ENCODE assay signal across 8 mouse cellular contexts in genomic region chr19:32739686-32740085, GRCm38 (mm10). TPM values are rescaled to one million over a fixed set of nuclear protein-coding genes. Genes with fewer than 3 reads are reported as not detected.
DNase-seq lines count a peak whose midpoint lies in the region; ATAC-seq and TF ChIP-seq lines count a peak whose summit lies in the region.

TSS of gene Atad1 (minus strand) at chr19:32739786.

- H3K27me3 ChIP-seq in hindbrain, embryonic 16.5 days (replicated peaks; ENCODE audit: control insufficient read depth, insufficient read depth, low read length), result no peaks in the 10 kb centered on the region

- ATAC-seq in hindbrain, embryonic 16.5 days, result no peak
- no peak for ATAC-seq in megakaryocyte, adult 5-6 weeks (ENCODE audit: poor library complexity, severe bottlenecking)

- no peak for TF ChIP-seq CTCF in gastrocnemius, adult 2 months (IDR thresholded peaks at IDR 0.05)

- WGBS in hindbrain, embryonic 16.5 days, result 94% methylated on average over 4 of the region's 4 CpGs

- H3K4me2 ChIP-seq in hindbrain, embryonic 16.5 days (ENCODE audit: low read length), result no peak within 1 kb of the TSS

- no peak within 1 kb of the TSS for H3K9ac ChIP-seq in hindbrain, embryonic 16.5 days (ENCODE audit: low read depth, low read length)

- H3K9me3 ChIP-seq in hindbrain, embryonic 16.5 days (ENCODE audit: control insufficient read depth, low read length), result no peaks in the 10 kb centered on the region

- DNase-seq in frontal cortex, adult 2 months (ENCODE audit: extremely low spot score in 1 of 2, low spot score in 1 of 2), result no peak
- DNase-seq in frontal cortex, postnatal 36 days (ENCODE audit: low spot score in 2 of 2), result no peak
- DNase-seq in adrenal gland, adult 8-10 months, result no peak
- no peak for DNase-seq in gastrocnemius, adult 2 months
- DNase-seq in adipocyte (ENCODE audit: low spot score), result no peak
- DNase-seq in embryo, embryonic 10 days (ENCODE audit: low spot score), result no peak

- no peaks in the 10 kb centered on the region for H3K36me3 ChIP-seq in hindbrain, embryonic 16.5 days (ENCODE audit: control insufficient read depth, insufficient read depth, low read length)

- H3K4me1 ChIP-seq in hindbrain, embryonic 16.5 days (ENCODE audit: control insufficient read depth, insufficient read depth, low read depth, low read length), result no peaks in the 10 kb centered on the region

- intact Hi-C loops in gastrocnemius, adult 2 months (cut with DNase I), result no loop called here

- H3K27ac ChIP-seq in gastrocnemius, adult 2 months, result no peak within 1 kb of the TSS
- no peak within 1 kb of the TSS for H3K27ac ChIP-seq in hindbrain, embryonic 16.5 days (ENCODE audit: low read depth, low read length)

- no peak within 1 kb of the TSS for H3K4me3 ChIP-seq in gastrocnemius, adult 2 months
- H3K4me3 ChIP-seq in hindbrain, embryonic 16.5 days (ENCODE audit: low read length), result no peak within 1 kb of the TSS

RNA-seq across cellular contexts. Expression of gene Atad1, which starts in this region (rescaled TPM):
- polyA plus RNA-seq in frontal cortex, adult 2 months (2012; rRNA removed), result 66.8 and 70.7 TPM in 2 replicates
- total RNA-seq in adrenal gland, adult 8-10 months (2022), result 10 to 100 TPM; 75.4 to 88.7 (median 82.5) TPM
- total RNA-seq in gastrocnemius, adult 2 months (2021), result 10 to 100 TPM; 55.3 to 71.6 TPM
- 114 and 123 TPM in 2 replicates for polyA plus RNA-seq in hindbrain, embryonic 16.5 days (2015; fragmentation: Nextera tagmentation; extraction: Ambion mirVana)
- total RNA-seq in megakaryocyte, adult 5-6 weeks (2015), result 58.6 and 66.9 TPM in 2 replicates
- 45.1 and 49.3 TPM in 2 replicates for total RNA-seq in megakaryocyte, adult 5-6 weeks (2017)
